Mouse (Mus musculus) heart, postnatal 10 days (tissue): Measurements from ENCODE around the gene Olfr435. TPM values are rescaled to one million over a fixed set of nuclear protein-coding genes. Genes with fewer than 3 reads are reported as not detected.
A peak's percentile ranks its signal among the peaks of the same experiment; 100 is the strongest.
"Not testable (repeated sequence)": the region's sequence is repeated elsewhere in the genome, so short reads cannot be mapped to it uniquely, and the experiment has no call there.

Source experiments
- DNase-seq, 2 experiments: peaks; one replicate each; pipeline ENCODE4 v3.0.0; 2021
- intact Hi-C: fragments of 180-260 bp; cut with DNase I; formaldehyde crosslinking; loops from one replicate; pipeline ENCODE4 v1.15.1; 2025
- total RNA-seq, 2 experiments: library from RNA; stranded (reverse); gene quantifications; 2 replicates each; pipeline ENCODE4 v1.2.3; 2021

Olfr435 gene
- total RNA-seq = not detected

GRCm38 (mm10) chr6:43196781-43197180 is at the start of gene Olfr435:
Gene Olfr435, plus strand, starts transcription at chr6:43197146.
- intact Hi-C loops = no loop called here

GRCm38 (mm10) chr6:43159502-43159901 is 37.4 kb upstream of the Olfr435 start:
- intact Hi-C loops = no loop called here
- DNase-seq = no peak

More at GRCm38 (mm10) chr6:43196781-43197180, at the start of gene Olfr435:
- peak in 1 of 2 experiments; percentile 11 for DNase-seq

GRCm38 (mm10) chr6:43162982-43163381 is 34.0 kb upstream of the Olfr435 start, which contains the start of gene Olfr437:
Gene Olfr437, plus strand, starts transcription at chr6:43163282.
- no peak for DNase-seq
- intact Hi-C loops = no loop called here

DNA sequence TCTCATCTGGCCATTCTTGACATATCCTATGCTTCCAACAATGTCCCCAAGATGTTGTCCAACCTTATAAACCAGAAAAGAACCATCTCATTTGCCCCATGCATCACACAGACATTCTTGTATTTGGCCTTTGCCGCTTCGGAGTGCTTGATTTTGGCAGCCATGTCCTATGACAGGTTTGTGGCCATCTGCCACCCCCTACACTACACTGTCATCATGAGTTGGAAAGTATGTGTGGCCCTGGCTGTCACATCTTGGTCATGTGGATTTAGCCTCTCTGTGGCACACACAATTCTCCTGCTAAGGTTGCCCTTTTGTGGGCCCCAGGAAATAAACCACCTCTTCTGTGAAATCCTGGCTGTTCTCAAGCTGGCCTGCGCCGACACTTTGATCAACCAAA is 29.7 kb upstream of the Olfr435 start:
- intact Hi-C loops = no loop called here
- no peak for DNase-seq

- intact Hi-C loops = no loop called here
- DNase-seq = no peak
Measured at GRCm38 (mm10) chr6:43171840-43172239, 25.1 kb upstream of the Olfr435 start, which contains the start of gene Olfr13. Gene Olfr13, plus strand, starts transcription at chr6:43172140.

DNA sequence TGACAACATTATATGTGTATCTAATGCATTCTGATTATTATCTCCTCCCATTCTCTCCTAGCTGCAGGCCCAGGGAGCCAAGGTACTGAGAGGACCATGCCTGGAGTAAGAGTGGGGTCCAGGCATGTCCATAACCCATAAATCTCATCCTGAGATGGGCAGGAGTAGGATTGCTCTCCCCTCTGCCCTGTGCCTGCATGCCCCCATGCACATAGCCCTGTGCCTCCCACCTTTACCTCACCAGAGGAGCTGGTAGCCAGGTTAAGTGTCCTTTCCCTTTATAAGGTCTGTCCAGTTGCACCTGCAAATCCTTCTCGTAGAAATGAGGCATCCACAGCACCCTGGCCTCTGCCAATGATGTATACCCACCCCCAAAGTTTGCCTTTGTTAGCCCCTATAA is 18.8 kb upstream of the Olfr435 start:
- intact Hi-C loops = no loop called here
- DNase-seq = no peak

DNA sequence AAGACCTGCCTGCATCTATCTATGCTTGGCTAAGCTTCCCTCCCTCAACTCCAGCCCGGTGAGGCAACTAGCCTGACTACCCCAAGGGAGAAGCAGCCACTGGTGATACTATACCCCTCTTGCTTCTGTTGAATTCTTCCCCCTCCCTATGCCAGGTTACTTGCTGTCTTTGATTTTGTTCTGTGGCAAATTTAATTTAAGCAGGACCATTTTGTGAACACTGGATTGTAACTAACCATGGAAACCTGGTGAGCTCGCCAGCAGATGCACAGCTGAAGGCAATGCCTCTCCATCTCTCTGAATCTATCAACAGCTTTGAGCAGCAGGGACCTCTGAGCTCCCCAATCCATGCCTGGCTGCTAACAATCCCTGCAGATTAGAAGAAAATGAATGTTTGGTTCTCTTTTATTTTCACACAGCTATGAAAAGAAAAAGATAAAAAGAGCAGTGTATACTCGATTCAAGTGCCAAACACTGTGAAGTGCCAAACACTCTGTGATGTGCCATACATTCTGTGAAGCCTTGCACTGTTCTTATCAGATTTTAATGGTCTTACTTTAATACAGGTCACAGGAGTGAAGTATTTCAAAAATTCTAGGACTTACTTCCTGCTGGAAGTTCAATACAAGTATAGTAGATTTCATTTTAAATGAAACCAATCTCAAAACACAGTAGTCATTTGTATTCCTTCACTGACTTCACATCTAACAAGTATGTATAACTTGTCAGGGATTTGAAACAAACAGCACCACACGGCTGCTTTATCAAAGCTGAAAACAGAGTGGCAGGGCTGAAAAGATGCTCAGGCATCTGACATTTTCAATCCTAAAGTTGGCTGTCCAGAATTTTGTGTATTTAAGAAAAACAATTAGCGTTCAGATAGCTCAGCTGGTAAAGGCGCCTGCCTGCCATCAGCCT is 18.1 kb upstream of the Olfr435 start:
- no peak for DNase-seq
- intact Hi-C loops = no loop called here

DNA sequence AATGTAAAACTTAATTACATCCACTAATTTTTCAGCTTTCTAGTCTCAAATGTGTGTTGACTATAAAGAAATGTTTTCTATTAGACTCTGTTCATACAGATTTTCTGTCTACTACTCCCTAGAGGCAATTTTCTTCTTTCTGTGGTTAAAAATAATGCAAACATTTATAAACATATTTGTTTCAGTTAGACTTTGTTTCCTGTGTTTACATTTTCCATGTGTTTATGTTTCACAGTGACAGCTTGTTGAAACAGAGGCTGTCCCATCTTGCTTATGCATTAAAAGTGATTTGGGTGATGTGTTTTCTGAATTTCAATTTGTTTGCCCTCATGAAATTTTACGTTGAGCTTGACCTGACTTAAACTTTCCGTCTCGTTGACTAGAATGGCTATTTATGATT is 6.0 kb upstream of the Olfr435 start:
- intact Hi-C loops = no loop called here
- no peak for DNase-seq

- intact Hi-C loops = no loop called here
- no peak for DNase-seq
Measured at GRCm38 (mm10) chr6:43198094-43198493, 1.1 kb downstream of the Olfr435 start.

DNA sequence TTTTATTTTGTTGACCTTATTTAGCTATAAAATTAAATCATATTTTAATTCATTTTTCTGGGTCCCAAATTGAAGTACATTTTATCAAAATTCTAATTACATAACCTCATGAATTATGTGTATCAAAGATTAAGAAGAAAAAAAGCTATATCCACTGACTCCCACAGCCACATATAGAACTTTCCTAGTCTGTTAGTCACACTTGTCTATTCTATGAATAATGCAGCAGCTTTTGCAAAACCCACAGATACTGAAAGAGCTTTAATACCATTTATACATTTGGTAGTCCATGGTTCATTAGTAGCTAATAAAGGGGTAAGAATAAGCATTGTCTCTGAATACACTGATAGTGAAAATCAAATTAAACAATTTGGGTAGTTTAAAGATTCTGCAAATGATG is 5.8 kb downstream of the Olfr435 start:
- DNase-seq = no peak
- intact Hi-C loops = no loop called here

- intact Hi-C loops = no loop called here
- DNase-seq = no peak
Measured at GRCm38 (mm10) chr6:43205355-43205754, 8.4 kb downstream of the Olfr435 start.

- intact Hi-C loops, DNase-seq: not testable (repeated sequence)
Measured at GRCm38 (mm10) chr6:43212873-43213272, 15.9 kb downstream of the Olfr435 start, which contains the start of gene Olfr434. Gene Olfr434, plus strand, starts transcription at chr6:43213021.

GRCm38 (mm10) chr6:43231255-43231654 is 34.3 kb downstream of the Olfr435 start, which contains the start of gene Olfr47:
Gene Olfr47, plus strand, starts transcription at chr6:43231529.
- intact Hi-C loops, DNase-seq: not testable (repeated sequence)

- intact Hi-C loops = no loop called here
- DNase-seq = peak in 1 of 2 experiments; percentile 22
Measured at GRCm38 (mm10) chr6:43242061-43242460, 45.1 kb downstream of the Olfr435 start.

DNA sequence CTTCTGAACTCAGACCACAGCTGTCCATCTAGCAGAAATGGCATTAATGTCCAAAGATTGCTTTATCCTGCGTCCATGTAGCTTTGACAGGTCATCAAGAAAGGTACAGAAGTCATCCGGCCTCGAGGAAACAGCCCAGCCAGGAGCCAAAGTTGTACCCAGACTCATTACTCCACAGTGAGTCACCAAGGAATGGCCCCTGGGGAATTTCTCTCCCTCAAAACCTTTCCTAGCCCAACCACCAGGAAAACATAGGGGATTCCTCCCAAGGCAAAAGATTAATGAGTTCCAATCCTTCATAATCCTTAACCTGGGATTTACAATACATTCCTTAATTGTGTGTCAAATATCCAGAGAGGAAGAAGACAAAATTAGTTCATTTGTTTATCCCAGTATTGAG is 50.5 kb downstream of the Olfr435 start:
- no peak for DNase-seq
- intact Hi-C loops = no loop called here

- DNase-seq = no peak
- intact Hi-C loops = loop anchor here (5.0 kb wide), 1 partner anchor 231 kb away; no protein-coding TSS in a partner anchor
Measured at GRCm38 (mm10) chr6:43252994-43253393, 56.0 kb downstream of the Olfr435 start.

Other genes starting within 250 kb of the Olfr435 start
- not detected for gene Olfr444, start 248.1 kb upstream of the Olfr435 start, total RNA-seq
- not detected for gene Olfr441, start 90.8 kb upstream of the Olfr435 start, total RNA-seq
- not detected for gene Olfr237-ps1, start 50.6 kb upstream of the Olfr435 start, total RNA-seq
- not detected for gene Olfr437, start 33.9 kb upstream of the Olfr435 start, total RNA-seq
- not detected for gene Olfr13, start 25.0 kb upstream of the Olfr435 start, total RNA-seq
- gene Olfr434, start 15.9 kb downstream of the Olfr435 start, total RNA-seq = not detected
- not detected for gene Olfr47, start 34.4 kb downstream of the Olfr435 start, total RNA-seq
- 10 to 100 TPM; 18.1 to 22.0 TPM for gene Arhgef5, start 68.4 kb downstream of the Olfr435 start, total RNA-seq
- not detected for gene Nobox, start 112.4 kb downstream of the Olfr435 start, total RNA-seq